22 mouse cellular contexts compared by ENCODE assay signal in the genomic region with DNA sequence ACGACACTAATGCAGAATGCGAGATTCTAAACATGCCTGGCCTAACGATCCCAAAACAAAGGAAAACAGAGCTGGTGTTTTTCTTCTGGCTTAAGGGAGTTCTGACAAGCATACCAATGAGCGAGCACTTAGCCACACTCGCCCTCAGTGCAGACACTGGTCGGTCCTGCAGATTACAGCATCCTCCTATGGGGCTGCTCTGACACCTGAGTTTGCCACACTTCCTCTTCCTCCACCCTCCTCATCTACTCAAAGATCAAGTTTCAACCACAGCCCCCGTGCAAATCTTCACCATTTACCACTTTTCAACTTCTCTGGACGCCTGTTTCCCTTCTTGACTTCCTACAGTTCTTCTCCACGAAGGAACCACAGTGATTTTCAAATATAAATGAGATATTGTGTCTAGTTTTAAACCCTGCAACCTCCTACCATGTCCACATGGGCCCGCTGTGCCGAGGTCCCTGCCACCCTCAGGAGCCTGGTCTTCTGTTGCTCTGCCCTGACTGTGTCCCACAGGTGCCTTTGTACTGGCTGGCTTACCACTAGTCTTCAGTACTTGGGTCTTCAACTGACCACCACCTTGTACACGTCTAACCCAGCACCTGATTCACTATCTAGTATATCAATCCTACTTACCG. TPM values are rescaled to one million over a fixed set of nuclear protein-coding genes. Genes with fewer than 3 reads are reported as not detected.
A peak's percentile ranks its signal among the peaks of the same experiment; 100 is the strongest.
DNase-seq lines count a peak whose midpoint lies in the region; ATAC-seq and TF ChIP-seq lines count a peak whose summit lies in the region.
"Had no signal": no experiment of that assay in that cellular context is flagged by ENCODE, and none has a peak within 500 bp of the region (broad histone marks: within the 10 kb centered on the region; RNA-seq: fewer than 3 reads in every experiment).

No protein-coding gene starts in this region.

- no peak for TF ChIP-seq CTCF in lung, adult 2 months (IDR thresholded peaks at IDR 0.05; ENCODE audit: insufficient read depth, low read length)
- TF ChIP-seq CTCF in brain, embryonic 14.5 days (IDR thresholded peaks at IDR 0.05; ENCODE audit: borderline replicate concordance, extremely low read depth, insufficient read depth, insufficient read length) = no peak
- TF ChIP-seq CTCF in midbrain, postnatal 0 days (IDR thresholded peaks at IDR 0.05) = no peak

- peaks cover 3% of the 10 kb centered on the region for H3K4me1 ChIP-seq in forebrain, embryonic 12.5 days
- no peaks in the 10 kb centered on the region; the same call in 1 of the 2 replicates for H3K4me1 ChIP-seq in forebrain, embryonic 11.5 days (replicated peaks; ENCODE audit: control insufficient read depth, insufficient read depth, low read length)
- peaks cover 26% of the 10 kb centered on the region for H3K4me1 ChIP-seq in lung, embryonic 15.5 days
- H3K4me1 ChIP-seq in lung, adult 2 months (ENCODE audit: control insufficient read depth, insufficient read depth, low read length) = no peaks in the 10 kb centered on the region; the same call in 1 of the 2 replicates
- no peaks in the 10 kb centered on the region for H3K4me1 ChIP-seq in midbrain, postnatal 0 days (ENCODE audit: insufficient read depth, low read length)
- H3K4me1 ChIP-seq: forebrain, embryonic 15.5 days; heart, embryonic 13.5 days; liver, embryonic 12.5 days; stomach, embryonic 15.5 days had no signal

- TF ChIP-seq POLR2A in lung, adult 2 months (IDR thresholded peaks at IDR 0.05; ENCODE audit: borderline replicate concordance, extremely low read depth, low read depth, low read length) = no peak
- no peak for TF ChIP-seq POLR2A in brain, embryonic 14.5 days (IDR thresholded peaks at IDR 0.05; ENCODE audit: borderline replicate concordance, extremely low read depth, insufficient read depth, insufficient read length, poor library complexity, severe bottlenecking)

- 0 out of 2 replicates have a peak, but pooled peaks have one; percentile 49 for ATAC-seq in forebrain, embryonic 12.5 days (ENCODE audit: low FRiP score)
- no peak for ATAC-seq in forebrain, embryonic 11.5 days (replicated peaks; ENCODE audit: low FRiP score)
- no peak for ATAC-seq in lung, embryonic 15.5 days (ENCODE audit: borderline replicate concordance, extremely low read depth, low FRiP score, low TSS enrichment)
- no peak for ATAC-seq in midbrain, postnatal 0 days (ENCODE audit: low FRiP score)
- ATAC-seq: forebrain, embryonic 15.5 days; liver, embryonic 12.5 days had no signal

- DNase-seq in forebrain, embryonic 11.5 days (ENCODE audit: low spot score) = no peak
- DNase-seq in lung, adult 2 months = no peak
- DNase-seq in brain, embryonic 14.5 days (ENCODE audit: low read depth) = peak; percentile 50
- DNase-seq in midbrain, postnatal 0 days (ENCODE audit: low spot score) = peak; percentile 19
- DNase-seq in gastrocnemius, postnatal 25 days = no peak
- no peak for DNase-seq in kidney, adult 18-20 months
- DNase-seq: cerebellum, adult 18-20 months; gastrocnemius, postnatal 10 days; heart, postnatal 4 days; kidney, adult 2 months; kidney, postnatal 25 days; left cerebral cortex, postnatal 4 days; lung, postnatal 14 days; right cerebral cortex, postnatal 4 days; thymus, postnatal 36 days had no signal

- H3K27me3 ChIP-seq in forebrain, embryonic 12.5 days = no peaks in the 10 kb centered on the region
- no peaks in the 10 kb centered on the region for H3K27me3 ChIP-seq in forebrain, embryonic 11.5 days (ENCODE audit: control insufficient read depth, insufficient read depth, low read length)
- H3K27me3 ChIP-seq in lung, embryonic 15.5 days = no peaks in the 10 kb centered on the region
- no peaks in the 10 kb centered on the region for H3K27me3 ChIP-seq in midbrain, postnatal 0 days (ENCODE audit: insufficient read depth, low read length)
- H3K27me3 ChIP-seq: forebrain, embryonic 15.5 days; heart, embryonic 13.5 days; liver, embryonic 12.5 days; neural tube, embryonic 12.5 days; stomach, embryonic 15.5 days had no signal

- peaks cover 28% of the 10 kb centered on the region for H3K36me3 ChIP-seq in forebrain, embryonic 12.5 days (replicated peaks)
- no peaks in the 10 kb centered on the region; the same call in 1 of the 2 replicates for H3K36me3 ChIP-seq in forebrain, embryonic 11.5 days (ENCODE audit: control insufficient read depth, insufficient read depth, low read length)
- peaks cover 24% of the 10 kb centered on the region for H3K36me3 ChIP-seq in lung, embryonic 15.5 days
- H3K36me3 ChIP-seq in midbrain, postnatal 0 days (ENCODE audit: insufficient read depth, low read length) = 0 out of 2 replicates have a peak, but pooled peaks cover 14% of the 10 kb centered on the region

- H3K9me3 ChIP-seq in forebrain, embryonic 12.5 days = no peaks in the 10 kb centered on the region
- H3K9me3 ChIP-seq in forebrain, embryonic 11.5 days (ENCODE audit: control insufficient read depth, low read length) = no peaks in the 10 kb centered on the region
- H3K9me3 ChIP-seq in lung, embryonic 15.5 days = no peaks in the 10 kb centered on the region
- H3K9me3 ChIP-seq in midbrain, postnatal 0 days (ENCODE audit: low read length) = no peaks in the 10 kb centered on the region
- H3K9me3 ChIP-seq: forebrain, embryonic 15.5 days; heart, embryonic 13.5 days; liver, embryonic 12.5 days; neural tube, embryonic 12.5 days; stomach, embryonic 15.5 days had no signal

- WGBS in forebrain, embryonic 12.5 days = 66% methylated on average over 13 of the region's 13 CpGs
- WGBS in forebrain, embryonic 11.5 days = 70% methylated on average over 13 of the region's 13 CpGs
- WGBS in lung, embryonic 15.5 days = 70% methylated on average over 13 of the region's 13 CpGs
- WGBS in lung, adult 2 months = 68% methylated on average over 13 of the region's 13 CpGs
- 74% methylated on average over 13 of the region's 13 CpGs for WGBS in midbrain, postnatal 0 days

- H3K4me2 ChIP-seq in forebrain, embryonic 12.5 days = no peak overlapping the region
- H3K4me2 ChIP-seq in forebrain, embryonic 11.5 days (ENCODE audit: low read depth, low read length, severe bottlenecking) = no peak overlapping the region
- H3K4me2 ChIP-seq in lung, embryonic 15.5 days = no peak overlapping the region
- H3K4me2 ChIP-seq in midbrain, postnatal 0 days (ENCODE audit: low read depth, low read length, poor library complexity, severe bottlenecking) = no peak overlapping the region
- H3K4me2 ChIP-seq: forebrain, embryonic 15.5 days; heart, embryonic 13.5 days; liver, embryonic 12.5 days; neural tube, embryonic 12.5 days; stomach, embryonic 15.5 days had no signal

- H3K4me3 ChIP-seq in forebrain, embryonic 12.5 days (replicated peaks) = no peak overlapping the region
- H3K4me3 ChIP-seq in forebrain, embryonic 11.5 days (ENCODE audit: low read depth, low read length) = no peak overlapping the region
- H3K4me3 ChIP-seq in lung, embryonic 15.5 days = no peak overlapping the region
- H3K4me3 ChIP-seq in lung, adult 2 months (replicated peaks; ENCODE audit: extremely low read depth, low read depth, low read length) = no peak overlapping the region
- no peak overlapping the region for H3K4me3 ChIP-seq in midbrain, postnatal 0 days (ENCODE audit: low read depth, low read length)
- H3K4me3 ChIP-seq: forebrain, embryonic 15.5 days; heart, embryonic 13.5 days; liver, embryonic 12.5 days; neural tube, embryonic 12.5 days; stomach, embryonic 15.5 days had no signal

- no peak overlapping the region for H3K27ac ChIP-seq in forebrain, embryonic 12.5 days
- no peak overlapping the region for H3K27ac ChIP-seq in forebrain, embryonic 11.5 days (ENCODE audit: low read depth, low read length)
- H3K27ac ChIP-seq in lung, embryonic 15.5 days = 0 out of 2 replicates have a peak overlapping the region, but pooled peaks have one; percentile 16
- H3K27ac ChIP-seq in midbrain, postnatal 0 days (ENCODE audit: low read depth, low read length) = no peak overlapping the region
- H3K27ac ChIP-seq: forebrain, embryonic 15.5 days; heart, embryonic 13.5 days; liver, embryonic 12.5 days; neural tube, embryonic 12.5 days; stomach, embryonic 15.5 days had no signal

- no peak overlapping the region for H3K9ac ChIP-seq in forebrain, embryonic 12.5 days
- H3K9ac ChIP-seq in forebrain, embryonic 11.5 days (ENCODE audit: low read length) = no peak overlapping the region
- no peak overlapping the region for H3K9ac ChIP-seq in lung, embryonic 15.5 days
- H3K9ac ChIP-seq in midbrain, postnatal 0 days (replicated peaks; ENCODE audit: low read length, poor library complexity, severe bottlenecking) = no peak overlapping the region
- H3K9ac ChIP-seq: forebrain, embryonic 15.5 days; heart, embryonic 13.5 days; liver, embryonic 12.5 days; neural tube, embryonic 12.5 days; stomach, embryonic 15.5 days had no signal

RNA-seq across cellular contexts. Expression of a gene that starts 55.5 kb away (rescaled TPM):
- polyA plus RNA-seq in forebrain, embryonic 12.5 days (2016; fragmentation: Nextera tagmentation; extraction: Ambion mirVana) = 12.4 and 12.7 TPM in 2 replicates
- polyA plus RNA-seq in forebrain, embryonic 11.5 days (2014; fragmentation: Nextera tagmentation; extraction: Ambion mirVana) = 14.5 and 14.7 TPM in 2 replicates
- polyA plus RNA-seq in lung, embryonic 15.5 days (2015; fragmentation: Nextera tagmentation; extraction: Ambion mirVana) = 17.2 and 18.1 TPM in 2 replicates
- polyA plus RNA-seq in lung, adult 2 months (2012; rRNA removed) = 15.8 and 21.9 TPM in 2 replicates
- polyA plus RNA-seq in brain, embryonic 14.5 days (2012; rRNA removed) = 13.9 and 15.3 TPM in 2 replicates
- 34.5 and 42.9 TPM in 2 replicates for total RNA-seq in midbrain, postnatal 0 days (2014; rRNA removed)
- polyA plus RNA-seq in midbrain, postnatal 0 days (2015; fragmentation: Nextera tagmentation; extraction: Ambion mirVana) = 17.1 and 18.2 TPM in 2 replicates
- 1 to 10 TPM; 2.8 to 3.3 TPM for total RNA-seq in gastrocnemius, postnatal 25 days (2021)

Comparison
In these comparisons a context has a peak if more than half of its experiments do, and no peak if none do; other contexts are left out.
1. DNase-seq: peak in brain, embryonic 14.5 days (single experiment) and midbrain, postnatal 0 days (single experiment); none in forebrain, embryonic 11.5 days (single experiment), lung, adult 2 months (single experiment), gastrocnemius, postnatal 25 days (single experiment) and kidney, adult 18-20 months (single experiment).